Mouse (Mus musculus) induced T-regulatory cell, adult 2 months (primary cell): ENCODE data around the gene Nos1.
A peak's percentile ranks its signal among the peaks of the same experiment; 100 is the strongest.

ENCODE experiments used
- DNase-seq: peaks from one replicate; pipeline ENCODE4 v3.0.0-alpha.2; 2012; ENCODE audit warnings: low read depth

The Nos1 gene

GRCm38 (mm10) chr5:117780681-117781080 lies at the start of gene Nos1:
Gene Nos1, plus strand, starts transcription at chr5:117781032.
- DNase-seq, result no peak

DNA sequence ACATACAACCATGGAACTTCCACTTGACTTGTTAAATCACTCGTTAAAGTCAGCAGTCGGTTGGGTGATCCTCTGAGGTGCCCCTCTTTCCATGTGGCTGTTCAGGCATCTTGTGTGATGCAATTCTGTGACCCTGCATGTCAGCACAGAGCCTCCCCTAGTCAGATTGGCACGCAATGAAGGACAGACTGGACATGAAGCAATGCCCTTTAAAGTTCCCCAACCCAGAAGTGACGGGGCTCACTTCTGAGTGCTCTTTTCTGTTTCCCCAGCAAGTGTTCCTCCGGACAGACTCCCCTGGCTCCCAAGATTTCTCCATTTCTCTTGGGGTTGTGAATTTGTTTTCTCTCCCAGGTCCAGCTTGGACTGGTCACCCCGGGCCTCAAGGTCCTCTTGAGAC lies 49.5 kb upstream of the Nos1 start:
- DNase-seq, result no peak

DNA sequence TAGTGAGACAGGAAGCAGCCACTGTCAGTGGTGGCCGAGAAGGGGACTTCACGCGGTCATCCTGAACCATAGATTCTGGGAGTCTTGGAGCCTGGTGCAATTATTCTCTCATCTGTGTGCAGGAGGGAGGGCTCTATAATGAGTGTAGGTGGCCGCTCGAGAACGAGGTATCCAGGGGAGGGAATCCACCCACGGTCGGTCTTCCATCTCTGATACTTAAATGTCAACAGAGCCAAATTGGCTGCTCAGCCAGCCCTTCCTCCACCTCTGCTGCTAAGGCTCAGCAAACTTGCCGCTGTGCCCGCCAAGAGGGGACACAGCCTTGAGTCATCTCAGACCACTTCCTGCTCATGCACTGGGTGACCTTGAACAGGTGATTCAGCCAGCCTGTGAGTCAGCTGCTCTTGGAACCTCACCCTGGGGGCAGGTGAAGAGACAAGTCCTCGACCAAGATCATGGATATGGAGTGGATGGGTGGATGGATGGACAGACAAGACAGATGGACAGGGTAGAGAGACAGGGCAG lies 36.1 kb upstream of the Nos1 start:
- no peak for DNase-seq

- no peak for DNase-seq
Observed at GRCm38 (mm10) chr5:117749353-117749752, 31.5 kb upstream of the Nos1 start.

DNA sequence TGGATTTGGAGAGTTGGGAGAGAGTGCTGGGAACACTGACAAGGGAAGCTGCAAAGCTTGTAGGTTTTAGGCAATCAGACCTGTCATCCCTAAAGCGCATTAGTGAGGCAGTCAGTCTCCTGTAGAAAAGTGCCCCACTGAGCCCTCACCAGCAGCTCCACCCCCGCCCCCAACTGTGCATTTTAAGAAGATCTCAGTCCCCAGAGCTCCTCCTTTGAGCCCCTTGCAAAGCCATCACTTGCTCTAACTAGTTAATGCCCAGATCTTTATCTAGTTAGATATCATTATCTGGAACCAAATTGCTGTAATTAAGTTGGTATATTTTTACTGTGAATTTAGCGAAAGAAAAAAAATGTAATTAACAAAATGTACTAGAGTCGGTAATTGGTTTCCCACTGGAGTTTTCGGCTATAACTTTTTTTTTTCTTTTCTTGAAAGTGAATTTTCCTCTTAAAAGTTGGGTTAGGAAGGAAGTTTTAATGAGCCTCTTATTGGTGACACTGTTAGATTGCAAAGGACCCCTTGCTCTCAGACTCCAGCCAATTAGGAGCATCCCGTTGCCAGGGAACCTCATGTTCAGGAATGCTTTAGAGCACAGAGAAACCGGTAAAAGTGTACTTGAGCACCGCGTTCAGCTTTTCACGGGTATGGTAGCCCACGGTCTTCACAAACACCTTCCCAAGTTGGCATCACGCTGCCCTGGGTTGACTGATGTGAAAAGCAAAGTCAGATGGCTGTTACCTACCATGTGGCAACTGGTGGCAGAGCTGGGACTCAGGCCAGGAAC lies 22.9 kb upstream of the Nos1 start:
- DNase-seq, result no peak

DNA sequence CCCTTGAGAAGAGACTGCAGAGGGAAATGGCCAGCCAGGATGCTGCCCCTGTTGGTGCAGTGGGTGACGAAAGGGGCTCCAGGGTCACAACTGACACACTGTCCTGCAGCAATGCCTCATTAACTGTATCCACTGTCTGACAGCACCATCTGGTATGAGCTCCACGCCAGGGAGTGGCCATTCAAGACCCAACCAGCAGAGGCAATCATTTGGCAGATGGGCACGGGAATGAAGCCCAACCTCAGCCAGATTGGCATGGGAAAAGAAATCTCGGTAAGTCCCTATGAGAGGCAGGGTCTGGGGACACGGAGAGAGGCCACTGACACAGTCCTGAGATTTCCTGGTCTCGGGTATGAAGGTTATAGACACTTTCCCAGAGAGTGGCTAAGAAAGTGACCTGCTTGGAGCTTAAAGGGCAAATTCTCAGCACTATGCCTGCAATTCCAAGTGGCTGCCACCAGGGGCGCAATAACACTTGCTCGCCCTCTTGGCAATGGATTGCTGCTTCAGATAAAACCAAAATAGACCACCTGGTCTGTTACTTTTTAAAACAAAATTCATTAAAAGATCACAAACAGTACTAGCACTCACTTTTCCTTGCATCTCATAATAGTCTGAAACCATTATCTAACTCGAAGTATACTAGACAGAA lies 19.5 kb upstream of the Nos1 start:
- peak; percentile 26 for DNase-seq

DNA sequence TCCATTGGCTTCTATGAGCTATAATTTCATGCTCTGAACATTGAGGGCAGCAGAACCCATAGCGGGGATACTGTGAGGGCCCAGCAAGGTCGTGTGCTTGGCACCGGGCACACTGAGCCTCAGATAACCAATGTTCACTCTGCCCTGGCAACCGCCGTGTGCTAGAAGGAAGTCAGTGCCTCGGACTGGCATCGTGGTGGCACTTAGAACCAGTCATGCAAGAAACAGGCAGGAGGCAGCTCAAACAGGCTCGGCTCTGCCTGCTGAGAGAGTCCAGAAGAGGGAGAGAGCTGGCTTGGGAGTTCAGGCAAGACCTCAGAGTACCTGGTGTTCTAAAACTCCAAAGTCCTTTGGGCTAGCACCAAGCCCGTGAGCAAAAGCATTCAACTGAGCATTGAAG lies 16.3 kb upstream of the Nos1 start:
- DNase-seq, result no peak

GRCm38 (mm10) chr5:117779175-117779574 lies 1.7 kb upstream of the Nos1 start:
- no peak for DNase-seq

DNA sequence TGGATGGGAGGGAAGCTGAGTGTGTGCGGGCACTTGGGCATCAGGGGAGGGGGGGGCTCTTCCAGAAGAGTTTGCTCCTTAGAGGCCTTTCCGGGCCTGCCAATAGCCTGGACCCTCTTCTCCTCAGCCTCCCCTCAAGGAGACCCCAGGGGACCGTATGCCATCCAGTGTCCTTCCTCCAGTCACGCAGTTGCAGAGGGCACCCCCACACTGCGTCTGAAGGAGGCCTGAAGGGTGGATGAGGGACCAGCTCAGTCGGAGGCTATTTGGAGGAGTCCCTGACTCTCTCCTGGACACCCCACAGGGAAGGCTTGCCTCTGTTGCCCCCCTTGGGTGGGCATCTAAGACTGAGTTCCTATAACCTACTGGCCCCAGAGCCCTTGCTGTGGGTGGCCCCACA lies 346 bp downstream of the Nos1 start:
- no peak for DNase-seq

DNA sequence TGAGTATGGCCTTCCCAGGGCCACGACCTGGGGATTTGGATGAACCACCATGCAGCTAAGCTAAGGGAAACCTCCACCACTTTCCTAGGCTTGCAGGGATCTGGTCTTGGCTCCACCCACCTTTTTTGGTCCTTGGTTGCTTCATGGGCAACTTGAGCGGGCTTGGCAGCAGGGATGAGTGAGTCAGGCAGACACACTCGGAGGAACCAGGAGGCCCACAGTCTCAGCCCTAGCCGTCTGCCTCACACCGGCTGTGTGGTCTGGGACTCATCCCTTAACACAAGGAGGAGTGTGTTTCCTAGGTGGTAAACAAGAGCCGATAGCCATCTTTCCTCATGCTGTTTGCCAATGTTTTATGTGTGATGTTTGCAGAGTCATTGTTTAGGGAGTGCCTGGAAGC lies 9.2 kb downstream of the Nos1 start:
- DNase-seq, result no peak

DNA sequence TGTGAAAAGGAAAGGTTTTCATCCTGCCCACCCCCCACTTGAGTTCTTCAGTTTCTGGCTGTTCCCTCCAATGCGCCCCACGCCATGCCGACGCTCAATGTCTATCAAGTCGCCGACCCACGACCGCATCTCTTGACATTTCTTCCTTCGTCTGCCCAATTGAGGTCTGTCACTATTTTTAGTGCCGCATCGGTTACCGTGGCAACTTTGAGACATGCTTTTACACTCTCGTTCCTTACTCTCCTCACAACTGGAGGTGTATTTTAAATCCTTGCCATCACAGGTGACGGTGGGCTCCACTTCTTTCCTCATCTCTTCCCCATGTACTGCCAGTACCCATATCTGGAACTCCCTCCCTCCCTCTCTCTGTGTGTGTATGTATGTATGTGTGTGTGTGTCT lies 11.0 kb downstream of the Nos1 start:
- DNase-seq, result no peak

- DNase-seq, result no peak
Observed at GRCm38 (mm10) chr5:117800849-117801248, 20.0 kb downstream of the Nos1 start.

GRCm38 (mm10) chr5:117802071-117802521 lies 21.3 kb downstream of the Nos1 start:
- no peak for DNase-seq

DNA sequence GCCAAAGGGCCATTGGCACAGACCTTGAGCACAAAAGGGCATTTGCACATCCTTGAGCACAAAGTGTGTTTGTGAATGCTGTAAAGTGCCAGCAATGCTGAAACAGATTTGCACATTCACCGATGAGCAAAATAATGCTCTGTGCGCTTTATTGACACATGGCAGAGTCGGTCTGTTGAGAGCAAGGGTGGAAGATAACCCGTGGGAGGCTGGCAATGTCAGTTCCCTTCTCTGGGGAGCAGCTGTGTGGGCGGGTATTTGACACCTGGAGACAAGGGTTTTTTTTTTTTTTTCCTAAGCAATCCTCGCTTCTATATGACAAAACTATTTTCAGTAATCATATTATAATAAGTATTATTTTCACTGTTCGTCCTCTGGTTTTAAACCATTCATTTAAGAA lies 22.7 kb downstream of the Nos1 start:
- DNase-seq, result no peak

DNA sequence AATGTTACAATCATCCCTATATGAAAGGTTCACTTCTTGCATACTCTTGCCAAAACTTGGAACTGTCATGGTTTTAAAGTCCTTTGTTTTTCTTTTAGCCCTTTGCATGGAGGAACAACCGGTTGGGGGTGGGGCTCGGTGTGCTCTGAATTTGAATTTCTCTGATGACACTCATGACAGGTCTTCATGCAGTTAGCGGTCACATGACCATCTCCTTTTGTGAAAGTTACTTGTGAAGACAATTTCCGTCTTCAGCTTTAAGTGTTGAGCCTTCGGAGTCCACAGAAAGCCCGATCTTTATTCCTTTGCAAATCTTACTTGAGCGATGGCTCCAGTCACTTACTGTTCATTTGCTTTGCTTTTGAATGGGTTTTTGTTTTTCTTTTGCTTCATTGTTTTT lies 30.1 kb downstream of the Nos1 start:
- no peak for DNase-seq

DNA sequence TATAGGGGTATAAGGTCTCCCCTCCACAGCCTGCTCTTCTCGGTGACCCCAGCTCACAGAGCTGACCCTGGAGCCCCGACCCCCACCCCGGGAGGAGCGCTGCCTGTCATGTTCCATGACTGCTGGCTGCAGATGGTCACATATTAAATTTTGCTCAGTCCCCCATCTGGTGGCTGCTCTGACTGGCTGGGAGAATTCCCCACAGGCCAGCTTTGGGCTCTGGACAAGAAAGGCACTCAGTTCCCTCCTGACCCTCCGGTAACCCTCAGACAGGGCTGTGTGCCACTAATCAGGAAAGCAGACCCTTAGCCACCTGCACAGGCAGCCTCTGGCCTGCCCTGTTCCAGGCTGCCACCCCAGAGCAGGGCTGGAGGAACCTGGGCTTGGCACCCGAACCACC lies 38.0 kb downstream of the Nos1 start:
- DNase-seq, result no peak

DNA sequence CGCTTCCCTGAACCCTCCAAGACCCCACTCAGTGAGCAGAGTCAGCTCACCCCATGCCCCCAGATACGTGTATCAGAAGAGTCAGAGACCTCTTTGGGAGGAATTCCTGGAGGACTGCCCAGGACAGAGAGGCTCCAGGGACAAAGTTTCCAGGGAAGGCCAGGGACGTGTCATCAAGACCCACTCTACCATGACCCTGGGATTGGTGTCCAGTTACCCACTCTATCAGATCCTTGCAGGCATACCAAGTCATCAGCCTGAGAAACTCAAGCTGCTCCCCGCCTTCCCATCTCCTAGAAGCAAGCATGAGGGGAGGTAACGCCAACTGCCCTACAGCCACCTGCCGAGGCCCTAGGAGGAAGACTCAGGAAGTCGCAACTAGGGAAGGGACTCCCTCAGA lies 39.6 kb downstream of the Nos1 start:
- DNase-seq, result no peak

- DNase-seq, result no peak
Observed at GRCm38 (mm10) chr5:117823811-117824210, 43.0 kb downstream of the Nos1 start.

DNA sequence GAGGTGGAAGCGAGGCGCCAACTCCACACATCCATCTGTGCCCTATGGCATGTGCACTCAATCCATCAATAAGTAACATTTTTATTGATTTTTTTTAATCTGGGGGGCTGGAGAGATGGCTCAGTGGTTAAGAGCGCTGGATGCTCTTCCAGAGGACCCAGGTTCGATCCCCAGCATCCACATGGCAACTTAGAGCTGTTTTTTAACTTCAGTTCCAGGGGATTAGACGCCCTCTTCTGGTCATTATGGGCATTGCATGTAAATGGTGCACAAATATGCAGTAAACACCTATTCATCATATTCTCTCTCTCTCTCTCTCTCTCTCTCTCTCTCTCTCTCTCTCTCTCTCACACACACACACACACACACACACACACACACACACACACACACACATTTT lies 43.7 kb downstream of the Nos1 start:
- DNase-seq, result peak; percentile 42

GRCm38 (mm10) chr5:117825336-117825735 lies 44.5 kb downstream of the Nos1 start:
- DNase-seq, result no peak

DNA sequence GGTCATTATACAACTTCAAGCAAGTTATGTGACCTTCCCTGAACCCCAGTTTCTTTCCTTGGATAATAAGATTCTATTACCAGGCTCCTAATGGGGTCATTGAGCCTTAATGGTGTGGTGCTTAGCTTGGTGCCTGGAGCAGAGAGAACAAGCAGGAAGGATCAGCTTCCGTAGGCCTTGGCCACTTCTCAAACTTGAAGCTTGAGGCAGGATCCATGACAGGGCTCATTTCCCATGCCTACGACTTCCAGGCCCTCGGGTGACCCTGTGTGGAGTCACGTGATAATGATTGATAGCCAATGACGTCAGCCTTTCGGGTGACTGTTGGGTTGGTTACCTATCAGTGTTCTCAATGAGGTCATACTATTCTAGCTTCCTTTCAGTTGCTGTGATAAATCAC lies 46.5 kb downstream of the Nos1 start:
- DNase-seq, result no peak

DNA sequence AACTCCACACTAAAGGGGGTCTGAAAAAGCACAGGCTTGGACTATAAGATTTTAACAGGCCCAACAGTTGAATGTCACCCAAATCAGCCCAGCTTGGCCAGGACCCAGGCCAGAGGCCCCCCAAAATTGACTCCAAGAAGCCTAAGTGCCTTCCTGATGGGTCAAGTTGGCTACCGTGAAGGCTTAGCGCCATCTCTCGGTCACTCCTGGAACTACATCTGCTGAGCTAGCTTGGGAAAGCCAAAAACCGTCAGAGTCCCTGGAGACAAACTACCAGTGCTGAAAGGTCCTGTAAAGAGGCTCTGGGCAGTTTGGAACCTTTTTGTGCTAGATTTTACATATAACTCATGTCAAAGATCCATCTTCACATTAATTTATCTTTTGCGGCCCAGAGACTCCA lies 56.1 kb downstream of the Nos1 start:
- peak; percentile 64 for DNase-seq

GRCm38 (mm10) chr5:117837731-117838130 lies 56.9 kb downstream of the Nos1 start:
- no peak for DNase-seq

- DNase-seq, result no peak
Observed at GRCm38 (mm10) chr5:117839501-117839900, 58.7 kb downstream of the Nos1 start.
